Mouse (Mus musculus) embryonic stem cell, embryonic (primary cell): Measurements from ENCODE around the gene Gnmt.

ENCODE experiments used
- CTCF ChIA-PET, 4 experiments: fragments of 300-600 bp in 2 of 4; fragments of 350-600 bp in 2 of 4; sonication (Branson Sonifier 250); formaldehyde crosslinking; loops; one replicate each; lab custom pipeline; 2022; ENCODE audit warnings: inconsistent platforms in 2 of 4; lab: Charles Lee
- POLR2A ChIA-PET, 4 experiments: fragments of 300-600 bp in 2 of 4; fragments of 350-600 bp in 2 of 4; sonication (Branson Sonifier 250); formaldehyde crosslinking; loops; one replicate each; lab custom pipeline; 2022; ENCODE audit warnings: antibody characterized with exemption in 4 of 4, inconsistent platforms in 1 of 4; lab: Charles Lee

The Gnmt gene

DNA sequence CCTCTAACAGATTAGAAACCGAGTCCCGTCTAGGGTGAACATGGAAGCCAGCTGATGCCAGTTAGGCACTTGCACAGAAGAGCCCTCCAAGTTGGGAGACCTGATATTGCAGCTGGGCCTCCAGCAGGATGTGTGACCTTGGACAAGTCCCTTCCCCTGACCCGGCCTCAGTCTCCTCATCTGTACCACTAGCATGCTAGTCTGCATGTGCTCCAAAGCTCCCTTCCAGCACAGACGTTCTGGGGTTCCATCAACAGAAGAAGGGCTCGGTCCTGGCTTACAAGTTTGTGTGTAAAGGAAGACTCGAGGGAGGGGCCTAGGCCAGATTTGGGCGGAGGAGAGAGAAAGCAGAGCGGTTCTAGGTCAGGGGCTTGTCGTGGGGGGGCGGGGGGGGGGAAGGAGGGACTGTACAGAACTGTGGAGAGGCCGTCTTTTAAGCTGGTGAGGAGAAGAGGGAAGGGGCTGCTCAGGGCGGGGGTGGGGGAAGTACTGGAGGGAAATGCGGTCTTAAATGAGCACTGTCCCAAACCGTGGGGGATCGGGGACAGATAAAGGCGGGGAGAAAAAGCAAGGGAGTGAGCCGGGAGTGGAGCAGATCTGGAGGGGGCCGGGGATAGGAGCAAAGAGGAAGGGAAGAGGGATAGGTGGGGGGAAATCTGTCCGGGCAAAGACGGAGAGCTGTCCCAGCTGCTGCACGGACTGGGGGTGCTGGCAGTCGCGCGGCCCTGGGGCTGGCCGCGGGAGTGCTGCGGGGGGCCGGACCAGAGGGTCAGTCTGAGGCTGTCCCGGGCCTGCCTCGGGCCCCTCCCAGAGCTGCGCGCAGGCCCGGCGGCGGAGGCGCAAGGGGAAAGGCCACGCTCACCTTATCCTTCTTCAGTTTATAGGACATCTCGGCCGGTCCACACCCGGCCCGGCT lies 24.7 kb downstream of the Gnmt start:
- POLR2A ChIA-PET = interaction anchor here (0.5 to 18.7 kb wide), 111 partner anchors 9 to 1197 kb away, joined by 3 to 197 read pairs (median 4); partner anchors contain the start of genes Klhdc3 (in 3 of the 4), Cnpy3 (in 2 of the 4), Mea1 (in 2 of the 4) and Rrp36 (in 2 of the 4)
- CTCF ChIA-PET = interaction anchor here (0.6 to 2.6 kb wide), 27 partner anchors 7 to 571 kb away, joined by 3 to 40 read pairs (median 4); partner anchors contain the start of genes Cul9 (in 1 of the 4), Dnph1 (in 1 of the 4), Mea1 (in 1 of the 4) and Ptk7 (in 1 of the 4)

DNA sequence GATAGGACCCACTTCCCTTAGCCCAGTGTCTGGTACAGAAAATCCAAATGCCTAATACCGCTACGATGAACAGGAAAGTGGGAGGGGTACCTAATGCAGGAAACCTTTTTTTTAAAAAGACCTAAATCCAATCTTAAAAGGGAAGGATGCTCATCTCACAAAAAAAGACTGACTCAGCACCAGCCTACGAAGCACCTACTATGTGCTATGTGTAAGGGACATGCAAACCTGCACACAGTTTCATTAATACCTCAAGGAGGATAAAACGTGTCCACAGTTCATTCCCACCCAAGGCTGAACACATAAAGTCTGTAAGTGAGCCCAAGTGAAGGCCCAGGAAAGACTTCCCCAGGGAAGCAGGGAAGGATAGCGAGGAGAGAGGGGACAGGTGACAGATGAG lies 26.5 kb downstream of the Gnmt start:
- ChIA-PET POLR2A (interaction anchor here in 2 of 4 experiments (1.0 to 18.7 kb wide), 5 partner anchors 10 to 43 kb away, joined by 3 to 197 read pairs (median 6); partner anchors contain the start of genes Klhdc3 (in 1 of the 2) and Mea1 (in 1 of the 2)), CTCF (interaction anchor here in 1 of 4 experiments (0.6 kb wide), 1 partner anchor 181 kb away, joined by 3 read pairs; no protein-coding TSS in a partner anchor)

DNA sequence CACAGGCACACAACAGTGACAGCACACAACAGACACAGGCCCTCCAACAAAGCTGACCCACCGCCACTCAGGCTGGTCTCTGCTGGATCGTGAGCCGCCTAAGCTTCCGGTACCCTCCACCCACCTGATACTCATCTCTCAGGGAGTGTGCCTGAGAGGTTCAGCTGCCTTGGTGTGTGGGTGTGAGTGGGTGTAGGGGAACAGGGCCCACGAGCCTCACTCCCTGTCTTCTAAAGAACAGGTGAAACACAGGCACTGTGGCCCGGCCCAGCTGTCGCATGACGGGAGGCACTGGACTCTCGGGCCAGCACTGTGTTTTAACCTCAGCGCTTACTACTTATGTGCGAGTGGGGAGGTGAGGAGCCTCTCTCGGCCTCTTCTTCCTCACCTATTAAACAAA lies 26.9 kb downstream of the Gnmt start:
- ChIA-PET POLR2A (interaction anchor here in 3 of 4 experiments (0.5 to 18.7 kb wide), 5 partner anchors 12 to 282 kb away, joined by 3 to 197 read pairs (median 5); partner anchors contain the start of genes Klhdc3 (in 1 of the 3) and Mea1 (in 1 of the 3)), CTCF (interaction anchor here in 2 of 4 experiments (0.6 to 0.7 kb wide), 4 partner anchors 180 to 578 kb away, joined by 3 to 5 read pairs (median 4); no protein-coding TSS in a partner anchor)

DNA sequence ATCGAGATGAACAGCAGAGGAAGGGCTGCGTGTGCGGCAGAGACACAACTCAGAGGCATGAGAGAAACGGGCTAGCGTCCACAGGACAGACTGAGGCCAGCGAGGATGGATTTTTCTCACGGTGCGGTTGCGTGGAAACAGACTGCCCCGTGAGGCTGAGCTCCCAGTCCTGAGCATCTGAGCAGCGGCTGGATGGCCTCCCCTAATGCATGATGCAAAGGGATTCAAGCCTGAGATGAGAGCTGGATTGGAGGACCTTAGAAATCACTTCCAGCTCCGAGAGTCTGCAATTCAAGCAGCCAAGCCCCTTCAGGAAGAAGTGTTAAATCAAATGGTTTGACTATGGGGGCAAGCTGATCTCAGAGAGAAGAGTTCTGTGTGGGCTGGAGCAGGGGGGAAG lies 27.5 kb downstream of the Gnmt start:
- CTCF ChIA-PET = interaction anchor here in 2 of 4 experiments (0.6 to 0.7 kb wide), 3 partner anchors 359 to 577 kb away, joined by 3 to 5 read pairs (median 4); no protein-coding TSS in a partner anchor
- POLR2A ChIA-PET = interaction anchor here in 3 of 4 experiments (0.5 to 18.7 kb wide), 8 partner anchors 10 to 282 kb away, joined by 3 to 197 read pairs (median 4); partner anchors contain the start of genes Klhdc3 (in 1 of the 3) and Mea1 (in 1 of the 3)

DNA sequence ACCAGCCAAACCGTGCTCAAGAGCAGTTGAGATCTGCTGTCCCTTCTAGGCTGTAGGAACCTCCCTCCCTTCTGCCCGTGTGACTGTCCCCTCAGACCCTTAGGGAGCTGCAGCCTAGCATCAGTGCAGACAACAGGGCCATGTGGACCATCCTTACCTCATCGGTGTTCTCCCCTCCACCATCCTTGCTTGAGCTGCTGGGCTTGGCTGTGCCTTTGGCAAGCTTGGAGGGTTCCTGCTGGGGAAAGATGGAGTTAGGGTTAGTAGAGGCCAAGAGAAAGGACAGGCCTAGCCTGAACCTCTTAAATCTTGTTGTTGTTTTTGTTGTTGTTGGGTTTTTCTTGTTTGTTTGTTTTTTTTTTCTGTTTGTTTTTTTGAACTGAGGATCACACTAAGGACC lies 29.1 kb downstream of the Gnmt start:
- ChIA-PET POLR2A (interaction anchor here in 3 of 4 experiments (1.0 to 18.7 kb wide), 5 partner anchors 10 to 52 kb away, joined by 3 to 197 read pairs (median 4); partner anchors contain the start of genes Cnpy3 (in 1 of the 3), Klhdc3 (in 1 of the 3) and Mea1 (in 1 of the 3)), CTCF (interaction anchor here in 2 of 4 experiments (0.6 to 1.0 kb wide), 4 partner anchors 15 to 143 kb away, joined by 3 to 5 read pairs (median 4); no protein-coding TSS in a partner anchor)

DNA sequence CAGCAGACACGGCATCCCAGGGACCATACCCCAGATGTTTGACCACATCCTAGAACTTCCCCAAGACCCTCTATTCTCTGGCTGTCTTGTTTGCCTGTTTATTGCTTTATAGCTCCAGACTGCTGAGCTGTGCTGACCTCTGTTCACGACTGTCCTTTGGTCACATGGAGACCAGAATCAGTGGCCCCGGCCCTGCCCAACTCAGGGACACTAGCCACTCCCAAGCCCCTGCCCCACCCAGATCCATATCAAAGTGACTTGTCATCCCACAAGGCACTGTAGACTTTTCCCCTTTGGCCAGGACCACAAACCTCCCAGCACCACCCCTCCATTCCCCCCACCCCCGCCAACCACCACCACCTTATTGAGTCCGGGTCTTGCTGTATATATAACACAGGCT lies 29.7 kb downstream of the Gnmt start:
- CTCF ChIA-PET = interaction anchor here in 2 of 4 experiments (0.5 to 1.0 kb wide), 4 partner anchors 16 to 74 kb away, joined by 3 to 5 read pairs (median 4); partner anchors contain the start of gene Cnpy3 (in 1 of the 2)
- POLR2A ChIA-PET = interaction anchor here in 2 of 4 experiments (1.0 to 18.7 kb wide), 5 partner anchors 10 to 53 kb away, joined by 3 to 197 read pairs (median 4); partner anchors contain the start of genes Cnpy3 (in 1 of the 2), Klhdc3 (in 1 of the 2) and Mea1 (in 1 of the 2)

DNA sequence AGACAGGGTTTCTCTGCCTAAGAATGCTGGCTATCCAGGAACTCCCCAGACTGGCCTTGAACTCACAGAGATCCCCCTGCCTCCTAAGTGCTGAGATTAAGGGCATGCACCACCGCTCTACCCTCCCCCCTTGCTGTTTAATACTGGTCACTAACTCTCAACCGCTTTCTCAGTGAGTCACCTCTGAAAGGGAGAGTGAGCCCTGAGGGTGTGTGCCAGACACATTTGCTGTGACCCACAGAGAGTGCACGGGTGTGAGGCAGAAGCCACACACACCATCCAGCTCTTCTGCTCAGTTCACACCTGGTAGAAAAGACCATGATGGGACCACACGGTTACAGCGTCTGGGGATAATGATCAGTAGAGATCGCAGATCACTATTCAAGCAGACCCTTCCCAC lies 30.5 kb downstream of the Gnmt start:
- ChIA-PET POLR2A (interaction anchor here in 3 of 4 experiments (0.6 to 18.7 kb wide), 6 partner anchors 13 to 425 kb away, joined by 3 to 197 read pairs (median 4); partner anchors contain the start of genes Klhdc3 (in 1 of the 3) and Mea1 (in 1 of the 3)), CTCF (interaction anchor here in 2 of 4 experiments (0.6 to 0.8 kb wide), 4 partner anchors 11 to 857 kb away, joined by 3 to 5 read pairs (median 3); no protein-coding TSS in a partner anchor)

DNA sequence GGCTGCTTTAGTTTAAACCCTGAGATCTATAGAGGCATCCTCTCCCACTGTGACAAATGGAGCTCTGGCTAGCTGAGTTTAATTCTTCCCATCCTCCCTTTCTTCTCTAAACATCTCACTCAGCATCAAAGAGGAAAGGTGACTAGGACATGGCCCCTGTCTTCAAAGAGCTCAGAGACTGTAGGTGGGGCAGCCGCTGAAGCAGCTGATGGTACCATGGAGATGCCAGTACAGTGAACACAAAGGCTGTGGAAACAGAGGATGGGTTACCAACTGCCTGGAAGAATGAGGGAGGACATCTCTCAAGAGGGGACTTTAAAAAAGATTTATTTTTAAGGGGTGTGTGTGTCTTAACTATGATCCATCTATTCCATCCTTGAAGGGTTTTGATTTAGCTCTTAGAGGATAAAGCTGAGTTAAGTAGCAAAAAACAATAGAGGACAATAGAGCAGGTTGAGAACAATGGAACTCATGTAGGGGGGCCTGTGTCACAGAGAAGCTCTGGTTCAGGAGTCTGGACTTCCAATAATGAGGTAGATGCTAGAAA lies 34.4 kb downstream of the Gnmt start:
- CTCF ChIA-PET = interaction anchor here in 3 of 4 experiments (0.5 to 0.9 kb wide), 6 partner anchors 14 to 58 kb away, joined by 3 to 9 read pairs (median 4); partner anchors contain the start of gene Klhdc3 (in 1 of the 3)
- POLR2A ChIA-PET = interaction anchor here (0.5 to 18.7 kb wide), 21 partner anchors 10 to 196 kb away, joined by 3 to 197 read pairs (median 4); partner anchors contain the start of genes Ppp2r5d (in 4 of the 4), Klhdc3 (in 2 of the 4), Mea1 (in 2 of the 4) and Rrp36 (in 1 of the 4)

DNA sequence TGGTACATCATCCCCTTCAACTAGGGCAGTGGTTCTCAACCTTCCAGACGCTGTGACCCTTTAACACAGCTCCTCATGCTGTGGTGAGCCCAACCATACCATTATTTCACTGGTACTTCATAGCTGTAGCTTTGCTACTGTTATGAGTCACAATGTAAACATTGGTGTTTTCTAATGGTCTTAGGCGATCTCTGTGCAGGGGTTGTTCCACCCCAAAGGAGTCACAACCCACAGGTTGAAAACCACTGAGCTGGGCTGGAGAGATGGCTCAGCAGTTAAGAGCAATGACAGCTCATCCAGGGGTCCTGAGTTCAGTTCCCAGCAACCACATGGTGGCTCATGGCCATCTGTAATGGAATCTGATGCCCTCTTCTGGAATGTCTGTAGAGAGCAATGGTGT lies 37.6 kb downstream of the Gnmt start:
- POLR2A ChIA-PET = interaction anchor here in 3 of 4 experiments (0.5 to 18.7 kb wide), 11 partner anchors 9 to 106 kb away, joined by 3 to 197 read pairs (median 5); partner anchors contain the start of genes Klhdc3 (in 3 of the 3), Ppp2r5d (in 3 of the 3), Mea1 (in 2 of the 3) and Ptk7 (in 1 of the 3)
- CTCF ChIA-PET = interaction anchor here in 1 of 4 experiments (0.6 to 0.7 kb wide), 2 partner anchors 24 to 194 kb away, joined by 3 read pairs; no protein-coding TSS in a partner anchor

DNA sequence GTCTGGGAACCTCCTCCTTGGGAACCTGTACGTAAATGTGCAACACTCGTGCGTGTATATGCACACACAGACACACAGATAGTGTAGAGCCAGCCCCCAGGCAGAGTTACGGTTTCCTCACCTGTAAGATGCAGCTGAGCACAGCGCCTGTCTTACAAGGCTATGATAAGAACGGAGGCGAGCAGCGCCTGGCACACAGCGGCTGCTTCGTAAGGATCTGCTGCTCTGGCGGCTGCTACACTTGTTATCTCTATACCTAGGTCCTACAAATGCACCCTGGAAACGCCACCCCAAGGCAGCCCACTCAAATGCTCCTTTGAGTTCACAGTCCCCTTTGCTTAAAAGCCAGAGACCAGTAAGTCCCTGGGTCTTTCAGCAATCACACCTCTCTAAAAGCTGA lies 38.3 kb downstream of the Gnmt start:
- POLR2A ChIA-PET = interaction anchor here in 3 of 4 experiments (0.5 to 18.7 kb wide), 10 partner anchors 8 to 107 kb away, joined by 3 to 197 read pairs (median 8); partner anchors contain the start of genes Ppp2r5d (in 3 of the 3), Klhdc3 (in 2 of the 3), Mea1 (in 2 of the 3) and Ptk7 (in 1 of the 3)

DNA sequence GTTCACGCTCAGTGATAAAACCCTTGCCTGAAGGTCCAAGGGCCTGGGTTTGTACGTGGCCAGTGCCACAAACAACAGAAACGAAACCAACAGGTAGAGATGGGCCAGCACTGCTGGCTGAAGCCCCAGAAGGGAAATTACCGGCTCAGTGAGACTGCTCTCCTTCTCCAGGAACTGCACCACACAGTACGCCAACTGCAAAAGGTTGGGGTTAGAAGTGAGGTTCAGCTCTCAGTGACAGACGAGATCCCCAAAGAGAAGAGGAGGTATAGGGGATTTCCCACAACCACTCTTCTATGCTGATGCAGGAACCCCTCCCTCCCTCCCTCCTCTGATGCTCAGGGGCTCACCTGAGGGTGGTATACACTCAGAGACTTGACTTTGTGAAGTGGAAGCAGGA lies 43.1 kb downstream of the Gnmt start:
- ChIA-PET CTCF (no interaction called here), POLR2A (interaction anchor here in 2 of 4 experiments (1.0 to 11.8 kb wide), 7 partner anchors 12 to 163 kb away, joined by 3 to 197 read pairs (median 7); partner anchors contain the start of gene Ppp2r5d (in 1 of the 2))

More for the DNA sequence above, 38.3 kb downstream of the Gnmt start:
- CTCF ChIA-PET = interaction anchor here in 1 of 4 experiments (0.6 kb wide), 1 partner anchor 194 kb away, joined by 3 read pairs; no protein-coding TSS in a partner anchor

DNA sequence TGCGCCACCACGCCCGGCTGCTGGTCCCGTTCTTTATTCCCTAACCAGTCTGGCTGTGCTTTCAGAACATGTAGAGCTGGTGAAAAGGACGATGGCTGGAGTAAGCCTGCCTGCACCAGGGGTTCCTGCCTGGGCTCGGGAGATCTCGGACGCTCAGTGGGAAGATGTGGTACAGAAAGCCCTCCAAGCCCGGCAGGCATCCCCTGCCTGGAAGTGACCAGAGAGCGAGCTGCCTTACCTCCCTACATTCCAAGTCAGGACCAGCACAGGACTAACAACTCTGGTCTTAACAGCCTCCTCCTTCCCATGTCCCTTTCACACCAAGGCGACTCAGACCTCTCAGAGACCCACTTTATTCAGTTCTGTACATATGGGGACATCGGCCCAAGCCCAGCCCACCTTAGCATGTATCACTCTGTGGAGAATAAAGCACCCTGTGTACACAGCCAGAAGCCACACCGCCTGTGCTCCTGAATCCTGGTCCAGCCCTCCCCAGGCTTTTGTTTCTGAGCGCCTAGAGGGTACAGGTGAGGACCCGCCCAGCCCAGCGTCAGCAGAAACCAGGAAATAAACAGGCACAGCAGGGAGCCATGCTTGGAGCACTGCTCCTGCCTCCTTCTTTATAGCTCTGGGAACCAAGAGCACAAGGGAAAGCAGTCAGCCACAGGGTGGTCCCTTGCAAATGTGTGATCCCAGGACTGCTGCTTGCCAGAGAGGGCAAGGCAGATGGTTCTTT lies 46.1 kb downstream of the Gnmt start:
- POLR2A ChIA-PET = interaction anchor here in 3 of 4 experiments (0.5 to 11.8 kb wide), 41 partner anchors 8 to 1105 kb away, joined by 3 to 197 read pairs (median 4); partner anchors contain the start of genes Ppp2r5d (in 3 of the 3), Ptk7 (in 2 of the 3), Rrp36 (in 2 of the 3) and 2310039H08Rik (in 1 of the 3)
- CTCF ChIA-PET = interaction anchor here (0.6 to 1.9 kb wide), 10 partner anchors 9 to 1110 kb away, joined by 3 to 7 read pairs (median 4); partner anchors contain the start of genes Ppp2r5d (in 2 of the 4) and Rrp36 (in 1 of the 4)

DNA sequence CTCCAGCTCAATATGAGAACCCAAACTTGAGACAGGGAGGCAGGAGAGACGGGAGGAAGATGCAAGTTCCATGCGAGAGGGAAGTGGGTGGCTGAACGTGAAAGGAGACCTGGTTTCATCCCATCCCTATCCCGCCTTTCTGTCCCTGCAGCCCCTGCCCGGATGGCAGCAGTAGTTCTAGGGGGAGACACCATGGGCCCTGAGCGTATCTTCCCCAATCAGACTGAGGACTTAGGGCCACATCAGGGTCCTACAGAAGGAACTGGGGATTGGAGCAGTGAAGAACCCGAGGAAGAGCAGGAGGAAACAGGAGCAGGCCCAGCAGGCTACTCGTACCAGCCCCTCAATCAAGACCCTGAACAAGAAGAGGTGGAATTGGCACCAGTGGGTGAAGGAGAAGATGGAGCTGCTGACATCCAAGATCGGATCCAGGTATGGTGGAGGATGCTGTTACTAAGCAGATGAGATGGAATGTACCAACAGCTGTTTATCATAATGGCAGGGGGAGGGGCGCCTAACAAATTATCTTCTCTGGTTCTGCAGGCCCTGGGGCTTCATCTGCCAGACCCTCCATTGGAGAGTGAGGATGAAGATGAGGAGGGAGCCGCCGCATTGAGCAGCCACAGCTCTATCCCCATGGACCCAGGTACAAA lies 47.4 kb downstream of the Gnmt start:
- CTCF ChIA-PET = interaction anchor here in 1 of 4 experiments (0.6 kb wide), 1 partner anchor 207 kb away, joined by 3 read pairs; no protein-coding TSS in a partner anchor
- POLR2A ChIA-PET = interaction anchor here in 3 of 4 experiments (1.0 to 11.8 kb wide), 12 partner anchors 11 to 328 kb away, joined by 3 to 197 read pairs (median 5); partner anchors contain the start of gene Ppp2r5d (in 3 of the 3)

DNA sequence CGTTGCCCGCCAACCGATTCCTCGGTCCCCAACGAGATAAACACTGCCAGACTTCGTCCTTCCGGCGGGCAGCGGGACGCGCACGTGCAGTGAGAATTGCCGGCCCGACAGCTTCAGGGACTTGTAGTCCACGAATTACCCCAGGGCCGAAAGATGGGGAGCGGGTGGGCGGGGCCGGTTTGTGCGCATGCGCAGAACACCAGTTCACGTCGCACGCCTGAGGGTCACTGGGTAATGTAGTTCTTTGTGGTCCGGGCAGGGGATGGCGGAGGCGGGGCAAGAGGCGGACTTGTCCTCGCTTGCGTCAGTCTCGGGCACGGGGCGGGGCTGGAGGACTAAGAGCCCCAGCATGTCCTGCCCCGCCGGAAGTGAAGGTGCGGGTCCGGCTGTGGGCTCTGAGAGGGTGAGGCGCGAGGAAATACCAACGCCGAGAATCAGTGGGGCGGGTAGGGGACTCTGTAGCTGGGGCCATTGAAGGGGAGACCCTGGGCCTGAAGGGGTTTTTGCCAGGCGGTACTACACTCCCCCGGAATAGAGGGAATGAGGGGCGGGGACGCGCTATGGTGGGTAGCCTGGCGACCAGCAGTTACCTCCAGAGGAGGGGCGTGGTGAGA lies 48.1 kb downstream of the Gnmt start, which contains the start of gene Klhdc3:
Gene Klhdc3 (minus strand): TSS at position 155 of the 614 bp plus-strand sequence.
- CTCF ChIA-PET = interaction anchor here in 2 of 4 experiments (0.6 to 1.1 kb wide), 10 partner anchors 14 to 921 kb away, joined by 3 to 18 read pairs (median 4); partner anchors contain the start of genes Klc4 (in 1 of the 2) and Mrpl2 (in 1 of the 2)
- POLR2A ChIA-PET = interaction anchor here in 3 of 4 experiments (0.6 to 11.8 kb wide), 37 partner anchors 10 to 1108 kb away, joined by 3 to 197 read pairs (median 4); partner anchors contain the start of genes Ppp2r5d (in 3 of the 3), Cnpy3 (in 1 of the 3), Hsp90ab1 (in 1 of the 3) and Klc4 (in 1 of the 3)
